Mouse (Mus musculus): ENCODE measurements around the gene Pdzd7. TPM values are rescaled to one million over a fixed set of nuclear protein-coding genes. Genes with fewer than 3 reads are reported as not detected.

Gene Pdzd7
- polyA plus RNA-seq, 2 experiments = 0.26 to 0.85 TPM

DNA sequence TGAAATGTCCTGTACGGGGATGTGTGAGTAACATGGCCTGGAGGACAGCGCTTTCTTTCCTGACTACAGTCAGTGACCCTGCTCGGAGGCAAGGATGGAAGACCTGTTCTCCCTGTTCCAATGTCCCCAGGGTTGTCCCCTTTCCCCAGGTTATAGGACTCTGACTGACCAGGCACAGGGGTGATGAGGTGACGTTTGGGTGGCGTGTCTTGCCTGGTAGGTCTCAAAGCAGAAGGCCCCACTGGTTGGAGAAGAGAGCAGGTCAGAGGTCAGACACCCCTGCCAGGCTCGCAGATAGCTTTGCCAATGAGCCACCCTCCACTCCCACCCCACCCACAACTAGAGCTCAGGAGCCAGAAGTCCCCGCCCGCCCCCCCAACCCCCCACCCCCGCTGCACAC lies 15.9 kb downstream of the Pdzd7 start:
- ATAC-seq (ENCODE audit: low FRiP score, low read depth) = no peak
- no peak for DNase-seq (ENCODE audit: low spot score)
- no peak overlapping the region for H3K4me3 ChIP-seq (replicated peaks; ENCODE audit: low read length)
- no peak for TF ChIP-seq POLR2A (IDR thresholded peaks at IDR 0.05; ENCODE audit: borderline replicate concordance, extremely low read depth, insufficient read depth, insufficient read length)
- H3K36me3 ChIP-seq (ENCODE audit: control insufficient read depth, insufficient read depth, low read length) = peaks cover 46% of the 10 kb centered on the region
- no peak overlapping the region for H3K4me2 ChIP-seq (replicated peaks; ENCODE audit: low read depth, low read length, severe bottlenecking)
- no peak overlapping the region for H3K9ac ChIP-seq (ENCODE audit: low read depth, low read length, severe bottlenecking)
- 0 out of 2 replicates have a peak, but pooled peaks cover 4% of the 10 kb centered on the region for H3K4me1 ChIP-seq (ENCODE audit: control insufficient read depth, insufficient read depth, low read length)
- no peak overlapping the region for H3K27ac ChIP-seq (replicated peaks; ENCODE audit: low read depth, low read length)
- WGBS = 61% methylated on average over 9 of the region's 9 CpGs
- H3K9me3 ChIP-seq (ENCODE audit: control insufficient read depth, low read length) = no peaks in the 10 kb centered on the region
- H3K27me3 ChIP-seq (ENCODE audit: control insufficient read depth, insufficient read depth, low read length) = no peaks in the 10 kb centered on the region

GRCm38 (mm10) chr19:45028746-45029145 lies 16.8 kb downstream of the Pdzd7 start:
- Histone ChIP-seq H3K4me1 (ENCODE audit: control insufficient read depth, insufficient read depth, low read length) (0 out of 2 replicates have a peak, but pooled peaks cover 4% of the 10 kb centered on the region), H3K9ac (ENCODE audit: low read depth, low read length, severe bottlenecking) (no peak overlapping the region)
- no peak for TF ChIP-seq POLR2A (IDR thresholded peaks at IDR 0.05; ENCODE audit: borderline replicate concordance, extremely low read depth, insufficient read depth, insufficient read length)

DNA sequence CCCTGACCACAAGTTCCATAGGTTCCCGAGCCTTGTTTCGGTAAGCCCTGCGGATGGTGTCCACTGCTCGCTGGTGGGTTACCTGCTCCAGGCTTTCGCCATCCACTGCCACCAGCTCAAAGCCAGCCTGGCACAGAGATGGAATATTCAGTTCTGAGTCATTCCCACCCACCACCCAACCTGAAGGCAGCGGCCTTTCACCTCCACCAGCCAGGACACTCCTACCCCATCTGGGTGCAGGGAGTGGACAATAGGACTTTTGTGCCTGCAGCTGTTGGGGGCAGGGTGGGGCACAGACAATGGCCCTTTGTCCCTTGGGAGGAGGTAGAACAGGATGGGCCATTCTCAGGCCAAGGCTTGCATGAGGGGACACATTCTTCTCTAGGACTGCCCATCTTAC lies 17.7 kb downstream of the Pdzd7 start:
- Histone ChIP-seq H3K27me3 (ENCODE audit: control insufficient read depth, insufficient read depth, low read length) (no peaks in the 10 kb centered on the region), H3K4me1 (ENCODE audit: control insufficient read depth, insufficient read depth, low read length) (0 out of 2 replicates have a peak, but pooled peaks cover 4% of the 10 kb centered on the region), H3K9ac (ENCODE audit: low read depth, low read length, severe bottlenecking) (no peak overlapping the region), H3K9me3 (ENCODE audit: control insufficient read depth, low read length) (no peaks in the 10 kb centered on the region), H3K4me2 (replicated peaks; ENCODE audit: low read depth, low read length, severe bottlenecking) (no peak overlapping the region), H3K4me3 (replicated peaks; ENCODE audit: low read length) (no peak overlapping the region), H3K36me3 (ENCODE audit: control insufficient read depth, insufficient read depth, low read length) (peaks cover 59% of the 10 kb centered on the region), H3K27ac (replicated peaks; ENCODE audit: low read depth, low read length) (no peak overlapping the region)
- no peak for TF ChIP-seq POLR2A (IDR thresholded peaks at IDR 0.05; ENCODE audit: borderline replicate concordance, extremely low read depth, insufficient read depth, insufficient read length)
- DNase-seq (ENCODE audit: low spot score) (no peak), ATAC-seq (ENCODE audit: low FRiP score, low read depth) (no peak)
- 91% methylated on average over 6 of the region's 6 CpGs for WGBS

More at GRCm38 (mm10) chr19:45028746-45029145, 16.8 kb downstream of the Pdzd7 start:
- Histone ChIP-seq H3K27me3 (ENCODE audit: control insufficient read depth, insufficient read depth, low read length) (no peaks in the 10 kb centered on the region), H3K9me3 (ENCODE audit: control insufficient read depth, low read length) (no peaks in the 10 kb centered on the region), H3K4me2 (replicated peaks; ENCODE audit: low read depth, low read length, severe bottlenecking) (no peak overlapping the region), H3K27ac (replicated peaks; ENCODE audit: low read depth, low read length) (no peak overlapping the region), H3K4me3 (replicated peaks; ENCODE audit: low read length) (no peak overlapping the region), H3K36me3 (ENCODE audit: control insufficient read depth, insufficient read depth, low read length) (peaks cover 52% of the 10 kb centered on the region)
- WGBS = 64% methylated on average over 19 of the region's 19 CpGs
- no peak for DNase-seq (ENCODE audit: low spot score)
- ATAC-seq (ENCODE audit: low FRiP score, low read depth) = no peak

DNA sequence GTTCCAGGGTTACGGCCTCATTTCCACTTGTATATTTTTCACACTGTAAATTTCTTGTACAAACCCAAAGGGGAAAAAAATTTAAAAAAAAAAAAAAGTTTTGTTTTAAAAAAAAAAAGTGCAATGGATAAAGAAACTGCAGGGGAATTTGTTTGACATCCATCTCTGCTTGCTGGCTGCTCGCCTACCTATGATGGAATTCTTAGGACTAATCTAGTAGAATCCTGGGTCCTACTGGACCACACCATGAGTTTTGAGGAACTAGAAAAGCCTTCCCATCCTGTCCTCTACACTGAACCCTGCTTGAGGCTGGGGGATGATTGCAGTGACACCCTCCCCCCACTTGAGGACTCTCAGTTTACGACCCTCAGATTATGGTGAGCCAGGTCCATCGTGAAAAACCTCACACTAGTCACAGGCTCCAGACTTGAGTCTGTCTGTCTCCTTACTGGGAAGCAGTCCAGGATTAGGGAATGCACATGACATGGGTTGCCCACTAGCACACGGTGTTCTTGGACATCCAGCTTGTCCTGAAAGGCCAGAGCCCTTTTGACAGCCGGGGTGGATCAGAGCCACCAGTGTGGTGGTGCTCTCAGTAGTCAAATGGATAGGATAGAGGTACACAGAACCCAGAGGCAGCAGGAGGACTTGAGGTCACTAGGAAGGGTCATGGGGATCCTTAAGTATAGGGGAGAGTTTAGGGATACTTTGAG lies 18.4 kb downstream of the Pdzd7 start:
- WGBS = 73% methylated on average over 6 of the region's 6 CpGs
- no peak for DNase-seq (ENCODE audit: low spot score)
- no peaks in the 10 kb centered on the region for H3K27me3 ChIP-seq (ENCODE audit: control insufficient read depth, insufficient read depth, low read length)
- ATAC-seq (ENCODE audit: low FRiP score, low read depth) = no peak
- H3K27ac ChIP-seq (replicated peaks; ENCODE audit: low read depth, low read length) = no peak overlapping the region
- H3K9ac ChIP-seq (ENCODE audit: low read depth, low read length, severe bottlenecking) = no peak overlapping the region
- TF ChIP-seq POLR2A (IDR thresholded peaks at IDR 0.05; ENCODE audit: borderline replicate concordance, extremely low read depth, insufficient read depth, insufficient read length) = no peak
- no peak overlapping the region for H3K4me3 ChIP-seq (replicated peaks; ENCODE audit: low read length)
- H3K36me3 ChIP-seq (ENCODE audit: control insufficient read depth, insufficient read depth, low read length) = peaks cover 66% of the 10 kb centered on the region
- 0 out of 2 replicates have a peak, but pooled peaks cover 4% of the 10 kb centered on the region for H3K4me1 ChIP-seq (ENCODE audit: control insufficient read depth, insufficient read depth, low read length)
- no peaks in the 10 kb centered on the region for H3K9me3 ChIP-seq (ENCODE audit: control insufficient read depth, low read length)
- no peak overlapping the region for H3K4me2 ChIP-seq (replicated peaks; ENCODE audit: low read depth, low read length, severe bottlenecking)

- no peak for TF ChIP-seq POLR2A (IDR thresholded peaks at IDR 0.05; ENCODE audit: borderline replicate concordance, extremely low read depth, insufficient read depth, insufficient read length)
- DNase-seq (ENCODE audit: low spot score) = no peak
These were observed 19.5 kb downstream of the Pdzd7 start for GRCm38 (mm10) chr19:45025937-45026568.

More at GRCm38 (mm10) chr19:45025937-45026568, 19.5 kb downstream of the Pdzd7 start:
- H3K4me3 ChIP-seq (replicated peaks; ENCODE audit: low read length) = no peak overlapping the region
- H3K4me1 ChIP-seq (ENCODE audit: control insufficient read depth, insufficient read depth, low read length) = peaks cover 5% of the 10 kb centered on the region; the same call in 1 of the 2 replicates
- no peaks in the 10 kb centered on the region for H3K27me3 ChIP-seq (ENCODE audit: control insufficient read depth, insufficient read depth, low read length)
- H3K36me3 ChIP-seq (ENCODE audit: control insufficient read depth, insufficient read depth, low read length) = peaks cover 76% of the 10 kb centered on the region
- no peak overlapping the region for H3K4me2 ChIP-seq (replicated peaks; ENCODE audit: low read depth, low read length, severe bottlenecking)
- no peaks in the 10 kb centered on the region for H3K9me3 ChIP-seq (ENCODE audit: control insufficient read depth, low read length)
- WGBS = 74% methylated on average over 31 of the region's 37 CpGs
- ATAC-seq (ENCODE audit: low FRiP score, low read depth) = no peak
- H3K9ac ChIP-seq (ENCODE audit: low read depth, low read length, severe bottlenecking) = no peak overlapping the region
- H3K27ac ChIP-seq (replicated peaks; ENCODE audit: low read depth, low read length) = no peak overlapping the region

All from limb, embryonic 14.5 days (tissue).